Mouse (Mus musculus) testis, adult 2 months (tissue): ENCODE data around the gene Cpvl.

Experiments used
- CTCF ChIP-seq: fragments of 200-500 bp; IDR thresholded peaks from 2 replicates; pipeline ENCODE4 v1.5.1; 2012; ENCODE audit warnings: low read depth, mild to moderate bottlenecking, inconsistent platforms, low read length, moderate library complexity; ENCODE audit not compliant: control insufficient read depth, insufficient read depth, insufficient replicate concordance
- POLR2A ChIP-seq: fragments of 200-500 bp; IDR thresholded peaks from 2 replicates; pipeline ENCODE4 v1.6.1; 2012; ENCODE audit warnings: low read depth, mild to moderate bottlenecking, inconsistent platforms, low read length, moderate library complexity; ENCODE audit not compliant: control insufficient read depth

DNA sequence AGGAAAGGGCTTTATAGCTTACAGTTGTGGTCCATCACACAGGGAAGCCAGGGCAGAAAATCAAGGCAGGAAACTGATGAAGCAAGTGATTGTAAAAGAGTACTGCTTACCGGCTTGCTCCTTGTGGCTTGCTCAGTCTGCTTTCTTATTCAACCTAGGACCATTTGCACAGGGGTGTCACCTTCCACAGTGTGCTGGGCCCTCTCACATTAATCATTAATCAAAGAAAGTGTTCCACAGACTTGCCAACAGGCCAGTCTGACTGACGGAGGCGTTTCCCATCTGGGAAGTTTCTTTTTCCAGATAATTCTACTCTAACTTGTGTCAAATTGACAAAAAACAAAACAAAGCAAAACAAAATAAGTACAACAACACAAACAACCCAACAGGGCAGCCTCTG, 124.9 kb downstream of the Cpvl start:
- TF ChIP-seq CTCF, result no peak
- TF ChIP-seq POLR2A, result no peak
